Mouse (Mus musculus): ENCODE results near the gene Soat2. TPM values are rescaled to one million over a fixed set of nuclear protein-coding genes. Genes with fewer than 3 reads are reported as not detected.
A peak's percentile ranks its signal among the peaks of the same experiment; 100 is the strongest.
"Not testable (repeated sequence)": the region's sequence is repeated elsewhere in the genome, so short reads cannot be mapped to it uniquely, and the experiment has no call there.

Soat2 gene
- polyA plus RNA-seq, 1 experiment from 2014 or later: 0.53 TPM

DNA sequence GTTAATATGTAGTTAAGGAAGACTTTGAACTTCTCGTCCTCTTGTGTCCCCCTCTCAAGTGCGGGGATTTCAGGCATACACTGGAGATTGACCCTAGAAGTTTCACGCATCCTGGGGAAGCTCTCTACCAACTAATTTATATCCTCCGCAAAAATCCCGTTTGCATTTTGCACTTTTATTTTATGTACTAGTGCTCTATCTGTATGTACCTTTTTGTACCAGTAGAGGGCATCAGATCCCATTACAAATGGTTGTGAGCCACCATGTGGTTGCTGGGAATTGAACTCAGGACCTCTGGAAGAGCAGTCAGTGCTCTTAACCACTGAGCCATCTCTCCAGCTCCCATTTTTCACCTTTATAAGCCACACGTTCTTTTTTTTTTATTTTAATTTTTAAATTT is 4.7 kb downstream of the Soat2 start:
- H3K27ac ChIP-seq (replicated peaks); H3K9ac ChIP-seq; H3K27me3 ChIP-seq (replicated peaks); H3K4me2 ChIP-seq; ATAC-seq (ENCODE audit: extremely low read depth, insufficient number of reproducible peaks, low FRiP score, low TSS enrichment); H3K4me3 ChIP-seq; H3K9me3 ChIP-seq; H3K36me3 ChIP-seq: not testable (repeated sequence)
- 86% methylated on average over 6 of the region's 6 CpGs for WGBS
- peaks cover 14% of the 10 kb centered on the region for H3K4me1 ChIP-seq

DNA sequence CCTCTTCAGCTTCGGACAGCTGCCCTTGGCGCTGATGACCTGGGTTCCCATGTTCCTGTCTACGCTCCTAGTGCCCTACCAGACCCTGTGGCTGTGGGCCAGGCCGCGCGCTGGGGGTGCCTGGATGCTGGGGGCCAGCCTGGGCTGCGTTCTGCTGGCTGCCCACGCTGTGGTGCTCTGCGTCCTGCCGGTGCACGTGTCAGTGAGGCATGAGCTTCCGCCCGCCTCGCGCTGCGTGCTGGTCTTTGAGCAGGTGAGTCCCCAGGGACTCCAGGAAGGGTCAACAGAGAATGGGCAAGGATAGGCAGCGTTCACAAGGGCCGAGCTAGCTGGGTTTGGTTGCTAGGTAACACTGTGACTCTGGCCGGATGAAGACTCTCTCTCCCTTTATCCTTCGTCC is 6.5 kb downstream of the Soat2 start:
- H3K4me2 ChIP-seq: no peak overlapping the region
- no peak overlapping the region for H3K9ac ChIP-seq
- 42% methylated on average over 20 of the region's 20 CpGs for WGBS
- H3K9me3 ChIP-seq: no peaks in the 10 kb centered on the region
- no peaks in the 10 kb centered on the region for H3K36me3 ChIP-seq
- ATAC-seq (ENCODE audit: extremely low read depth, insufficient number of reproducible peaks, low FRiP score, low TSS enrichment): no peak
- peaks cover 4% of the 10 kb centered on the region for H3K4me1 ChIP-seq
- H3K27me3 ChIP-seq (replicated peaks): peaks cover 5% of the 10 kb centered on the region; the same call in 1 of the 2 replicates
- H3K4me3 ChIP-seq: no peak overlapping the region
- H3K27ac ChIP-seq (replicated peaks): no peak overlapping the region

DNA sequence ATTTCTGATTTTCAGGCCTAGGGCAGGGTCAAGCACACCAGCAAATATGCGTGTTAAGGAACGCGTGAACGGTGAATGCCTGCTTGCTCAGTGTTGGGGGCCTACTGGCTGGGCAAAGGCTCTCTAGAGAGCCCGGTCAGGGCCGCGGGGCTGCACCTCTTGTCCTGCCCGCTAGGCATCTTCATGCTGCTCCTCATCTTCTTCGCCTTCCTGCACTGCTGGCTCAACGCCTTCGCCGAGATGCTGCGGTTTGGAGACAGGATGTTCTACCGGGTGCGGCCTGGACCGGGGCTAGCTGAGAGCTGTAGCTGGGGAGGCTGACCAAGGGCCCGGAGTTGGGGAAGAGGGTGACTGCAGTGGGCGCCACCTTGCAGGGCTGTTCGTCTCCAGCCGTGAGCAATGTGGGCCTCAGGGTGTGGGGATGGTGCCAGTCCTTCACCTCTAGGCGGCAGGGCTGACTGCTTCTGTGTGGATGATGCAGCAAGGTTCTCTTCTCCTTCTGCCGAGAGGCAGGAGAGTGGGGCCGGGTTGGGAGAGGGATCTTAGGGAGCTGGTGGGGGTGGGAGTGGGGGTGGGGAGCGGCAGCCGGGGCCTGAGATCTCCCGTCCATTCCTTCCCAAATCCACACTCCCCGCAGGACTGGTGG is 10.2 kb downstream of the Soat2 start:
- ATAC-seq (ENCODE audit: extremely low read depth, insufficient number of reproducible peaks, low FRiP score, low TSS enrichment): no peak
- Histone ChIP-seq H3K4me1 (peaks cover 4% of the 10 kb centered on the region), H3K9me3 (no peaks in the 10 kb centered on the region), H3K27ac (replicated peaks) (no peak overlapping the region), H3K27me3 (replicated peaks) (peaks cover 5% of the 10 kb centered on the region; the same call in 1 of the 2 replicates), H3K36me3 (no peaks in the 10 kb centered on the region), H3K9ac (no peak overlapping the region), H3K4me2 (no peak overlapping the region), H3K4me3 (no peak overlapping the region)
- WGBS: 46% methylated on average over 27 of the region's 27 CpGs

DNA sequence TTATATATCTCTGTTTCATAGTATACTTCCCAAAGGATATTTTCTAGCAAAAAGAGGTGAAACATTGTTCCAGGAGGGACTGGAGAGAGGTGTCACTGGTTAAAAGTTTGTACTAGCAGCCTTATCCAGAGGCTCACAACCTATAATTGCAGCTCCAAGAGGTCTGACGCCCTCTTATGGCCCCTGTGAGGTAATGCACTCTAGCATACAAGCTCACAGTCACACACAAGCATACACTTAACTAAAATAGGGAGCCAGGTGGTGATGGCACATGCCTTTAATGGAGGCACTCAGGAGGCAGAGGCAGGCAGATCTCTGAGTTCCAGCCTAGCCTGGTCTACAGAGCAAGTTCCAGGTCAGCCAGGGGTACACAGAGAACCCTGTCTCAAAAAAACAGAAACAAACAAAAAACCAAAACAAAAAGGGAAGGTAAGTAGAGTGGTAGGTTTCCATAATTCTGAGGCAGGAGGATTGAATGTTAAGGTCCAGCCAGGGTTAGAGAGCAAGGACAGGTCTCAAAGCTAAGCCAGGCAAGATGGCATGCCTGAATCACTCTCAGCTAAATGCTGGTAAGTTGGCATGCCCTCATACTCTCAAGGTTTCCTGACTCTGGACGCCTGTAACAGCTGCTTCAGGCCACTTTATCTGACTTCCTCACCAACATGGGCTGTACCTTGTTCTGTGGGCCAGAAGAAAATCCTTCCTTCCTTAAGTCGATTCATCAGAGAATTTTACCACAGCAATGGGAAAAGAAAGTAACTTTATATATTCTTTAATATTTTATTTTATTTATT is 13.8 kb downstream of the Soat2 start:
- no peaks in the 10 kb centered on the region for H3K9me3 ChIP-seq
- peaks cover 22% of the 10 kb centered on the region for H3K4me1 ChIP-seq
- H3K27me3 ChIP-seq (replicated peaks): peaks cover 5% of the 10 kb centered on the region; the same call in 1 of the 2 replicates
- 41% methylated on average over 3 of the region's 3 CpGs for WGBS
- no peak overlapping the region for H3K4me3 ChIP-seq
- H3K36me3 ChIP-seq: no peaks in the 10 kb centered on the region
- no peak for ATAC-seq (ENCODE audit: extremely low read depth, insufficient number of reproducible peaks, low FRiP score, low TSS enrichment)
- no peak overlapping the region for H3K27ac ChIP-seq (replicated peaks)
- no peak overlapping the region for H3K4me2 ChIP-seq
- no peak overlapping the region for H3K9ac ChIP-seq

DNA sequence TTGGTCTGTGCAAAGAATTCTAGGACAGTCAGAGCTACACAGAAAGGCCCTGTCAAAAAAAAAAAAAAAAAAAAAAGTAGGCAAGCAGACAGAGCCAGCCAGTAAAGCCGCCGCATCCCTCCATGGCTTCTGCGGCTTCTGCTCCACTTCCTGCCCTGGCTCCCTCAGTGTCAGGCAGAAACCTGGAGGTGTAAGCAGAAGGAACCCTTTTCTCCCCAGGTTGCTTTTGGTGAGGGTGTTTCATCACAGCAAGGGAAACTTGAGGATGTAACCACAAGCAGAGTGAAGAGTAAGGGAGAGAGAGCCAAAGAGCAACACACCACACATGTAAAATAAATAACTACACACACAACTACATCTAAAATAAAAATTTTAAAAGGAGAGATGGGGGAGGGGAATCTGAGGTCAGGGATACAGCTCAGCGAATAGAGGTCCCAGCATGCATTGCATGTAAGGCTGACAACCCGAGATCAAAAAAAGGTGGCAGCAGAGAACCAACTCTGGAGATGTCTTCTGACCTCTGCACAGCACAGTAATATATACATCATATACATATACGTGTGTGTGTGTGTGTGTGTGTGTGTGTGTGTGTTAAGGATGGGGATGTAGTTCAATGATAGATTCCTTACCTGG is 15.3 kb downstream of the Soat2 start:
- no peak overlapping the region for H3K27ac ChIP-seq (replicated peaks)

DNA sequence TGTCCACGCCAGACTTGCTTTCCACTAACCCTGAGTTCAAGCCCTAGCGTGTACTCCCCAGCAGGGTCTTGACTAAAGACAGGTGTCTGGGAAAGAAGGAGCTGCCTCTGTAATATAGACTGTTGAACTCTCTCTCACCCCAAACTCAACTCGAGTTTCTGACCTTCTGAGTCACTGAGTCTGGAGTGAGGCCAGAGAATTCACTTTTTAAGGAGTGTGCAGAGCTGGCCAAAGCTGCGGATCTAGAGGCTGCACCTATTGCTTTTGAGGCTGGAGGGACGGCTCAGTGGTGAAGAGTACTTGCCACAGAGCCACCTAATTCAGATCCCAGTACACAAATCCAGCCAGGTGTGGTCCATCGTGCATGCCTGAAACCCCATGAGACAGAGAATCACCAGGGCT is 17.3 kb downstream of the Soat2 start:
- H3K9me3 ChIP-seq: no peaks in the 10 kb centered on the region
- no peak overlapping the region for H3K4me3 ChIP-seq
- WGBS: 33% methylated on average over 6 of the region's 6 CpGs
- peaks cover 22% of the 10 kb centered on the region for H3K4me1 ChIP-seq
- ATAC-seq (ENCODE audit: extremely low read depth, insufficient number of reproducible peaks, low FRiP score, low TSS enrichment): no peak
- H3K4me2 ChIP-seq: no peak overlapping the region
- H3K27ac ChIP-seq (replicated peaks): peak overlapping the region; percentile 69
- H3K36me3 ChIP-seq: peaks cover 5% of the 10 kb centered on the region; the same call in 1 of the 2 replicates
- no peaks in the 10 kb centered on the region for H3K27me3 ChIP-seq (replicated peaks)
- peak overlapping the region; percentile 37; the same call in 1 of the 2 replicates for H3K9ac ChIP-seq

More for the DNA sequence above, 15.3 kb downstream of the Soat2 start:
- H3K36me3 ChIP-seq: no peaks in the 10 kb centered on the region
- H3K4me2 ChIP-seq: no peak overlapping the region
- H3K4me3 ChIP-seq: no peak overlapping the region
- no peak for ATAC-seq (ENCODE audit: extremely low read depth, insufficient number of reproducible peaks, low FRiP score, low TSS enrichment)
- H3K9me3 ChIP-seq: no peaks in the 10 kb centered on the region
- peaks cover 22% of the 10 kb centered on the region for H3K4me1 ChIP-seq
- no peak overlapping the region for H3K9ac ChIP-seq
- H3K27me3 ChIP-seq (replicated peaks): peaks cover 2% of the 10 kb centered on the region; the same call in 1 of the 2 replicates
- 45% methylated on average over 6 of the region's 6 CpGs for WGBS

DNA sequence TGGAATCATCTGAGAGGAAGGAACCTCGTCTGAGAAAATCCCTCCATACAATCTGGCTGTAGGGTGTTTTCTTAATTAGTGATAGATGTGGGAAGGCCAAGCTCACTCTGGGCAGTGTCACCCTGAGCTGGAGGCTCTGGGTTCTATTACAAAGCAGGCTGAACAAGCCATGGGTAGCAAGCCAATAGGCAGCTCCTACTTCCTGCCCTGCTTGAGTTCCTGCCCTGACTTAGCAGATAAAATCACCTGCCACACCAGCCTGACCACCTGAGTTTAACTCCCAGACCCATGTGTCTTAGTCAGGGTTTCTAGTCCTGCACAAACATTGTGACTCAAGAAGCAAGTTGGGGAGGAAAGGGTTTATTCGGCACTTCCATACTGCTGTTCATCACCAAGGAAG is 18.7 kb downstream of the Soat2 start:
- ATAC-seq (ENCODE audit: extremely low read depth, insufficient number of reproducible peaks, low FRiP score, low TSS enrichment): no peak
- Histone ChIP-seq H3K4me2 (no peak overlapping the region), H3K9me3 (peaks cover 3% of the 10 kb centered on the region; the same call in 1 of the 2 replicates), H3K36me3 (peaks cover 9% of the 10 kb centered on the region), H3K4me3 (no peak overlapping the region), H3K27ac (replicated peaks) (no peak overlapping the region), H3K9ac (no peak overlapping the region), H3K4me1 (peaks cover 22% of the 10 kb centered on the region), H3K27me3 (replicated peaks) (no peaks in the 10 kb centered on the region)
- 63% methylated on average over 2 of the region's 2 CpGs for WGBS

DNA sequence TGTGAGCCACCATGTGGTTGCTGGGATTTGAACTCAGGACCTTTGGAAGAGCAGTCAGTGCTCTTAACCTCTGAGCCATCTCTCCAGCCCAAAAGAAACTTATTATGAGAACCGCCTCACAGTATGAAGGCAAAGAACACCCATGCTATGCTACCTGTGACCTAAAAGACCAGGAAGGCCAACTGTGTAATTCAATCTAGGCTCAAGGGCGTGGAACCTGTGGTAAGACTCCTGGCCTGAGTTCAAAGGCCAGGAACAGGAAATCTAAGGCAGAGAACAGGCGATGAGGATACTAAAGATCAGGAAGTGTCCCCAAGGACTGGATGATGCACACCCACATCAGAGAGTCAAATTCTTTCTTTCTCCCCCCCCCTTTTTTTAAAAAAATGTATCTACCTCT is 23.3 kb downstream of the Soat2 start:
- no peak overlapping the region for H3K4me2 ChIP-seq
- H3K27ac ChIP-seq (replicated peaks): no peak overlapping the region
- H3K27me3 ChIP-seq (replicated peaks): no peaks in the 10 kb centered on the region
- no peak overlapping the region for H3K9ac ChIP-seq
- H3K36me3 ChIP-seq: peaks cover 40% of the 10 kb centered on the region
- ATAC-seq (ENCODE audit: extremely low read depth, insufficient number of reproducible peaks, low FRiP score, low TSS enrichment): no peak
- 81% methylated on average over 3 of the region's 3 CpGs for whole genome bisulfite sequencing
- peaks cover 2% of the 10 kb centered on the region; the same call in 1 of the 2 replicates for H3K4me1 ChIP-seq
- peaks cover 9% of the 10 kb centered on the region for H3K9me3 ChIP-seq
- no peak overlapping the region for H3K4me3 ChIP-seq

DNA sequence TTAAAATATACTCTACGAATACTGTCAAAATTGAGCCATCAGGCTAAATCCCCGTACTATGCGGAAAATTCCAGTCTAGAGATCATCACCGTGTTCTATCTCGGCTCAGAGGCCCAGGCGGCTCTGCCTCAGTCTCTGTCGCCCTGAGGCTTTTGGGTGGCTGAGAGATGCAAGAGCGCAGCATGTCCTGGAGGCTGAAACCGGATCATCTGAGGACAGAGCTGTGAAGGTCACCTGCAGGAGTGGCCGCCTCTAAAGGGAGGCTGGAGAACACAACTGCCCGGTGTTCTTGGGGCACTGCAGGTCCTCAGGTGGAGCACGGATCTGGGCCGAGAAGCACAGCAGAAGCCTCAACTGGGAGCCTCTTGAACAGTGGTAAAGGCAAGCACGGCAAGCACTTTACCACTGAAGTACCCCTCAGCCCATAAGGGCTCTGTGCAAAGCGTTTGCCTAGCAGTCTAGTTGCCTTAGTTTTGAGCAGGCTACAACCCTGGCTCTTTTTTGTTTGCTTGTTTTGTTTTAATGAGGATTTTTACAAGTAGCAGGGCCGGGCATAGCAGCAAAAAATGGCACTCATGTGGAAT is 25.5 kb downstream of the Soat2 start:
- 74% methylated on average over 16 of the region's 16 CpGs for WGBS
- Histone ChIP-seq H3K36me3 (peaks cover 49% of the 10 kb centered on the region), H3K27ac (replicated peaks) (no peak overlapping the region), H3K4me3 (no peak overlapping the region), H3K27me3 (replicated peaks) (no peaks in the 10 kb centered on the region), H3K9me3 (peaks cover 9% of the 10 kb centered on the region), H3K4me1 (no peaks in the 10 kb centered on the region), H3K4me2 (no peak overlapping the region), H3K9ac (no peak overlapping the region)
- no peak for ATAC-seq (ENCODE audit: extremely low read depth, insufficient number of reproducible peaks, low FRiP score, low TSS enrichment)

DNA sequence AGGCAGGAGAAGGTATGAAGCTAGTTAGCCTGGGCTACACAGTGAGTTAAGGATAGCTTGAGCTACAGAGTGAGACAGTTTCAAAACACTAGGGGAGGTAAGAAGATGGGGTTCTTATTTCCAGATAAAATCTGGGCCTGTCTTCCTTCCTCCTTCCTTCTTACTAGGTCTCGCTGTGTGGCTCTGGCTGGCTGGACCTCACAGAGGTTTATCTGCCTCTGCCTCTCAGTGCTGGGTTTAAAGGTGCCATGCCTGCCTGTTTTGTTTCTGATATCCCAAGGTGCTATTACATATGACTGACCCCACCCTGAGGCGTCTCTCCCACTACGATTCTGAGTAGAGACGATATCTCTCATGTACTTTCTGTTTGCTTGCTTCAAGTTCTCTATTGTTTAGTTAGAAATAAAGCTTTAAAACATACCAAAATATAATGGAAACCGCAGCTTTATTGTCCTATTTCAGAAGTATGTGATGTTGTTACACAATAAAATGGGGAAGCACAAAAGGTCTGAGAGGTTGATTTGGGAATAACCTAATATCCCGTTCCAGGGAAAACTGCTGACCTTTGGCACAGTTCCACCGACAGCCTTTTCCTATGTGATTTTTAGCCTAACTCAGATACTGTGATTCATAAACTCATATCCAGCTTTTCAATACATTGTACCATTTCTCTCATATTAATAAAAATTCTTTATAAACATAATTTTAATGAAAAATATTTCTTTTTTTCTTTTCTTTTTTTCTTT is 26.4 kb downstream of the Soat2 start:
- no peak for ATAC-seq (ENCODE audit: extremely low read depth, insufficient number of reproducible peaks, low FRiP score, low TSS enrichment)
- Histone ChIP-seq H3K4me3 (no peak overlapping the region), H3K9ac (no peak overlapping the region), H3K4me2 (no peak overlapping the region), H3K4me1 (no peaks in the 10 kb centered on the region), H3K9me3 (peaks cover 9% of the 10 kb centered on the region), H3K36me3 (peaks cover 44% of the 10 kb centered on the region), H3K27ac (replicated peaks) (no peak overlapping the region), H3K27me3 (replicated peaks) (no peaks in the 10 kb centered on the region)
- 71% methylated on average over 7 of the region's 7 CpGs for WGBS

DNA sequence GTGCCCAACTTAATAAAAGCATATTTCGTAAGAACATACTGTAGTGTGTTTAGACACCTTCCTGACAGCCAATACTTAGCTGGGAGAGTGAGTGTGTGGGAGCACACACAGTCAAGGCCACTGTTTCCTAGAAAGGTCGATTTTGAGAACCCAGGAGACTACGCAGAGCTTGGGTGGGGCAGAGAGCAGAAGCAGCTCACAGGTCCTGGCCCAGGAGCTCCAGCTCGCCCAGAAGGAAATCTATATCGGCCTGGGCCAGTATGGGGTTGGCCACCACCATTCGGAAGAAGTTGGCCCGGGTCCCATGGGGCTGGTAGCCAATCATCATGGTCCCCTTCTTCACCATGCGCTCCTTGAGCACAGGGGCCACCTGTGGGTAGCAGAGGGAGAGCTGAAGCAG is 27.1 kb downstream of the Soat2 start:
- H3K27ac ChIP-seq (replicated peaks): no peak overlapping the region
- H3K9me3 ChIP-seq: peaks cover 9% of the 10 kb centered on the region
- peaks cover 48% of the 10 kb centered on the region for H3K36me3 ChIP-seq
- no peak overlapping the region for H3K4me2 ChIP-seq
- WGBS: 85% methylated on average over 8 of the region's 8 CpGs
- no peak overlapping the region for H3K4me3 ChIP-seq
- no peaks in the 10 kb centered on the region for H3K27me3 ChIP-seq (replicated peaks)
- H3K4me1 ChIP-seq: no peaks in the 10 kb centered on the region
- ATAC-seq (ENCODE audit: extremely low read depth, insufficient number of reproducible peaks, low FRiP score, low TSS enrichment): no peak
- no peak overlapping the region for H3K9ac ChIP-seq
